Mouse (Mus musculus) MEL (cell line): ENCODE measurements around the gene Camk1d.

Experiments used
- CTCF ChIP-seq, 3 experiments: IDR thresholded peaks in 2 of 3; conservative IDR thresholded peaks in 1 of 3; 2 replicates each; pipeline ENCODE4 v1.5.1; 2011 to 2012; ENCODE audit warnings: low read length in 3 of 3, low read depth in 2 of 3, mild to moderate bottlenecking in 2 of 3, improper control_type of control experiment in 1 of 3, inconsistent platforms in 1 of 3, mixed read lengths in 1 of 3, moderate library complexity in 1 of 3; ENCODE audit not compliant: control insufficient read depth in 1 of 3, insufficient read depth in 1 of 3, poor library complexity in 1 of 3, severe bottlenecking in 1 of 3
- EP300 ChIP-seq, 2 experiments: IDR thresholded peaks; 2 replicates each; pipeline ENCODE4 v1.6.1; 2011; ENCODE audit warnings: improper control_type of control experiment in 2 of 2, low read length in 2 of 2, low read depth in 1 of 2, mild to moderate bottlenecking in 1 of 2
- GATA1 ChIP-seq: IDR thresholded peaks from 2 replicates; pipeline ENCODE4 v1.6.1; 2011; ENCODE audit warnings: low read depth, low read length, improper control_type of control experiment
- MAZ ChIP-seq: IDR thresholded peaks from 2 replicates; pipeline ENCODE4 v1.6.1; 2012; ENCODE audit warnings: low read depth, mild to moderate bottlenecking, inconsistent platforms, low read length, improper control_type of control experiment
- MEF2A ChIP-seq: IDR thresholded peaks from 2 replicates; pipeline ENCODE4 v1.6.1; 2014; ENCODE audit warnings: low read depth, mild to moderate bottlenecking, inconsistent platforms, low read length, improper control_type of control experiment; ENCODE audit not compliant: poor library complexity, insufficient replicate concordance, severe bottlenecking; ENCODE audit errors: extremely low read depth
- NELFE ChIP-seq: IDR thresholded peaks from 2 replicates; pipeline ENCODE4 v1.6.1; 2011; ENCODE audit warnings: low read depth, low read length, improper control_type of control experiment
- NRF1 ChIP-seq: IDR thresholded peaks from 2 replicates; pipeline ENCODE4 v1.6.1; 2014; ENCODE audit warnings: low read depth, mild to moderate bottlenecking, inconsistent platforms, low read length, improper control_type of control experiment, moderate library complexity; ENCODE audit not compliant: poor library complexity, insufficient read depth, severe bottlenecking
- POLR2AphosphoS5 ChIP-seq: IDR thresholded peaks from 2 replicates; pipeline ENCODE4 v1.6.1; 2012; ENCODE audit warnings: low read depth, borderline replicate concordance, mild to moderate bottlenecking, inconsistent platforms, low read length, moderate library complexity, mixed read lengths
- RCOR1 ChIP-seq: IDR thresholded peaks from 2 replicates; pipeline ENCODE4 v1.6.1; 2012; ENCODE audit warnings: low read depth, mild to moderate bottlenecking, inconsistent platforms, low read length, improper control_type of control experiment
- TCF12 ChIP-seq: IDR thresholded peaks from 2 replicates; pipeline ENCODE4 v1.6.1; 2014; ENCODE audit warnings: low read depth, mild to moderate bottlenecking, inconsistent platforms, low read length, improper control_type of control experiment, moderate library complexity
- USF1 ChIP-seq: IDR thresholded peaks from 2 replicates; pipeline ENCODE4 v1.6.1; 2014; ENCODE audit warnings: low read depth, mild to moderate bottlenecking, inconsistent platforms, low read length, improper control_type of control experiment, moderate library complexity
- ZKSCAN1 ChIP-seq: IDR thresholded peaks from 2 replicates; pipeline ENCODE4 v1.6.1; 2012; ENCODE audit warnings: low read depth, mild to moderate bottlenecking, inconsistent platforms, low read length, improper control_type of control experiment, moderate library complexity
- ZNF384 ChIP-seq: IDR thresholded peaks from 2 replicates; pipeline ENCODE4 v1.6.1; 2012; ENCODE audit warnings: low read depth, mild to moderate bottlenecking, inconsistent platforms, low read length, improper control_type of control experiment

DNA sequence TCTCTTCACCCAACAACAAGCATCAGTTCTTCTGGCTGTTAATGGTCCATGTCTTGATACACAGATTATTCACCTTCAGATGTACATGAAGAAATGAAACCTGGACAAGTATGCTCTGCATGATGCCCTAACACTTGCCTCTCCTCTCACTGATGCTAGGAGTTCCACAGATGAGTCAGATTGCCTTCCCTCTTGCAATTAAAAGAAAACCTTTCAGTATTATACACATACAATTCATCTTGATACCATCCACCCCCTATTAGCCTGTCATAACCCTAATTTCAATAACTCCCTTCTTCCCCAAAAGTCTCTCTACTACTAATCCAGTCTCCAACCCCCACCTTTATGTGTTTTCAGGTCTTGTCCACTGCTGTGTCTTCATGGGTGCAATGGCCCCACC, 321.4 kb downstream of the Camk1d start:
- no peak for TF ChIP-seq NRF1
- no peak for TF ChIP-seq NELFE
- TF ChIP-seq ZKSCAN1: no peak
- TF ChIP-seq RCOR1: no peak
- TF ChIP-seq MAZ: no peak
- no peak for TF ChIP-seq EP300 (IDR thresholded peaks at IDR 0.05; ENCODE audit: low read depth in 1 of 2, low read length in 2 of 2)
- TF ChIP-seq GATA1: no peak
- TF ChIP-seq ZNF384: no peak
- no peak for TF ChIP-seq CTCF (IDR thresholded peaks at IDR 0.05 in 2 of 3, conservative IDR thresholded peaks at IDR 0.05 in 1 of 3; ENCODE audit: control insufficient read depth in 1 of 3, insufficient read depth in 1 of 3, low read depth in 2 of 3, low read length in 3 of 3, poor library complexity in 1 of 3, severe bottlenecking in 1 of 3)
- no peak for TF ChIP-seq POLR2AphosphoS5
- no peak for TF ChIP-seq MEF2A
- no peak for TF ChIP-seq USF1
- no peak for TF ChIP-seq TCF12
